Mouse (Mus musculus) heart, embryonic 14.5 days (tissue): ENCODE measurements around the gene Jsrp1. TPM values are rescaled to one million over a fixed set of nuclear protein-coding genes. Genes with fewer than 3 reads are reported as not detected.
A peak's percentile ranks its signal among the peaks of the same experiment; 100 is the strongest.
"Not testable (repeated sequence)": the region's sequence is repeated elsewhere in the genome, so short reads cannot be mapped to it uniquely, and the experiment has no call there.

Source experiments
- ATAC-seq: fragments of 200-750 bp; cut with Nextera tagmentation; 2 replicates; pipeline ENCODE4 v1.8.0; 2017; ENCODE audit warnings: low read depth, moderate TSS enrichment; ENCODE audit not compliant: insufficient number of reproducible peaks, insufficient read depth, low FRiP score
- H3K27ac ChIP-seq, 2 experiments: fragments of 200-500 bp in 1 of 2; fragments of 300-500 bp in 1 of 2; sonication (generic) in 1 of 2; replicated peaks in 1 of 2; 2 replicates each; pipeline ENCODE4 v1.5.1; 2012 to 2014; ENCODE audit warnings: low read depth in 2 of 2, low read length in 2 of 2, control low read depth in 1 of 2, mild to moderate bottlenecking in 1 of 2, mixed read lengths in 1 of 2; ENCODE audit not compliant: control insufficient read depth in 1 of 2, insufficient read depth in 1 of 2
- H3K27me3 ChIP-seq: fragments of 300-500 bp; sonication (generic); 2 replicates; pipeline ENCODE4 v1.6.1; 2014; ENCODE audit warnings: mild to moderate bottlenecking, low read length, control low read depth; ENCODE audit not compliant: control insufficient read depth, insufficient read depth
- H3K36me3 ChIP-seq: fragments of 300-500 bp; sonication (generic); 2 replicates; pipeline ENCODE4 v1.6.1; 2014; ENCODE audit warnings: mild to moderate bottlenecking, control low read depth, low read length, mixed read lengths; ENCODE audit not compliant: control insufficient read depth, insufficient read depth
- H3K4me1 ChIP-seq, 2 experiments: fragments of 200-500 bp in 1 of 2; fragments of 300-500 bp in 1 of 2; sonication (generic) in 1 of 2; 2 replicates each; pipeline ENCODE4 v1.6.1; 2012 to 2014; ENCODE audit warnings: low read length in 2 of 2, control low read depth in 1 of 2, mixed read lengths in 1 of 2; ENCODE audit not compliant: control insufficient read depth in 2 of 2, insufficient read depth in 2 of 2
- H3K4me2 ChIP-seq: fragments of 300-500 bp; sonication (generic); 2 replicates; pipeline ENCODE4 v1.6.1; 2014; ENCODE audit warnings: mild to moderate bottlenecking, low read length
- H3K4me3 ChIP-seq, 2 experiments: fragments of 200-500 bp in 1 of 2; fragments of 300-500 bp in 1 of 2; sonication (generic) in 1 of 2; 2 replicates each; pipeline ENCODE4 v1.5.1; 2012 to 2014; ENCODE audit warnings: low read length in 2 of 2, mild to moderate bottlenecking in 2 of 2, control low read depth in 1 of 2, low read depth in 1 of 2, moderate library complexity in 1 of 2; ENCODE audit not compliant: control insufficient read depth in 1 of 2, insufficient read depth in 1 of 2
- H3K9ac ChIP-seq: fragments of 300-500 bp; sonication (generic); 2 replicates; pipeline ENCODE4 v1.6.1; 2014; ENCODE audit warnings: mild to moderate bottlenecking, low read length
- H3K9me3 ChIP-seq: fragments of 300-500 bp; sonication (generic); 2 replicates; pipeline ENCODE4 v1.6.1; 2016; ENCODE audit warnings: low read length, control low read depth; ENCODE audit not compliant: control insufficient read depth
- WGBS: fragments of 180-500 bp; shearing (Covaris S2); extraction: QIAGEN DNeasy Blood & Tissue Kit; methylation state at CpG from one replicate; pipeline ENCODE4 v1.1.7; 2014; 5-methylcytosine and 5-hydroxymethylcytosine counted together
- polyA plus RNA-seq: library from polyadenylated mRNA; unstranded; fragments of >200 nt; fragmentation: Nextera tagmentation; extraction: Ambion mirVana; gene quantifications from 2 replicates; pipeline ENCODE4 v1.2.1, GENCODE M21; 2014

Jsrp1 gene
- polyA plus RNA-seq, 1 experiment from 2014 or later = 5.5 TPM

GRCm38 (mm10) chr10:80818599-80819281 is 5.4 kb upstream of the Jsrp1 start:
- no peaks in the 10 kb centered on the region for H3K4me1 ChIP-seq
- no peaks in the 10 kb centered on the region for H3K9me3 ChIP-seq
- no peaks in the 10 kb centered on the region for H3K27me3 ChIP-seq
- 59% methylated on average over 6 of the region's 6 CpGs for WGBS
- no peak for ATAC-seq
- no peak overlapping the region for H3K4me2 ChIP-seq
- H3K27ac ChIP-seq = no peak overlapping the region
- H3K4me3 ChIP-seq = no peak overlapping the region
- H3K36me3 ChIP-seq = no peaks in the 10 kb centered on the region
- H3K9ac ChIP-seq = no peak overlapping the region

GRCm38 (mm10) chr10:80817955-80818354 is 4.7 kb upstream of the Jsrp1 start:
- H3K36me3 ChIP-seq, H3K4me1 ChIP-seq, H3K9ac ChIP-seq, H3K27ac ChIP-seq, ATAC-seq, H3K4me3 ChIP-seq, H3K9me3 ChIP-seq, H3K4me2 ChIP-seq, H3K27me3 ChIP-seq: not testable (repeated sequence)
- WGBS = 85% methylated on average over 7 of the region's 7 CpGs

- peaks cover 3 to 7% of the 10 kb centered on the region in 2 experiments; a peak in 2 of 4 replicates for H3K4me1 ChIP-seq
- no peaks in the 10 kb centered on the region for H3K36me3 ChIP-seq
- H3K4me3 ChIP-seq = no peak overlapping the region
- no peak for ATAC-seq
- WGBS = 65% methylated on average over 2 of the region's 2 CpGs
- no peak overlapping the region for H3K9ac ChIP-seq
- no peaks in the 10 kb centered on the region for H3K27me3 ChIP-seq
- H3K27ac ChIP-seq = no peak overlapping the region
- H3K9me3 ChIP-seq = no peaks in the 10 kb centered on the region
- no peak overlapping the region for H3K4me2 ChIP-seq
Measured at GRCm38 (mm10) chr10:80817164-80817563, 3.9 kb upstream of the Jsrp1 start.

DNA sequence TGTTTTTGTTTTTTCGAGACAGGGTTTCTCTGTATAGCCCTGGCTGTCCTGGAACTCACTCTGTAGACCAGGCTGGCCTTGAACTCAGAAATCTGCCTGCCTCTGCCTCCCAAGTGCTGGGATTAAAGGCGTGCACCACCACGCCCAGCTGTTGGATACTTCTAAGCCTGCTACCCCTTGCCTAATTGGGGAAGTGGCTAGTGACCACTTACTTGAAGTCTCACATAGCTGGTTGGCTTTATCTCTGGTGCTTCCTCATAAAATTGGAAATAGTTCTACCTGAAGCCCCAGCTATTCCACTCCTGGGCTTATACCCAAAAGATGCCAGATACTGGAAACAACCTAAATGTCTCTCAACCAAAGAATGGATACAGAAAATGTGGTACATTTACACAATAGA is 3.0 kb upstream of the Jsrp1 start:
- H3K36me3 ChIP-seq, ATAC-seq, H3K27me3 ChIP-seq, H3K27ac ChIP-seq, H3K9me3 ChIP-seq, H3K4me1 ChIP-seq, H3K4me2 ChIP-seq, H3K9ac ChIP-seq, H3K4me3 ChIP-seq: not testable (repeated sequence)
- 85% methylated on average over 3 of the region's 3 CpGs for WGBS

- WGBS = 66% methylated on average over 7 of the region's 7 CpGs
- no peaks in the 10 kb centered on the region for H3K9me3 ChIP-seq
- no peak overlapping the region for H3K4me3 ChIP-seq
Measured at GRCm38 (mm10) chr10:80814800-80815199, 1.5 kb upstream of the Jsrp1 start.

DNA sequence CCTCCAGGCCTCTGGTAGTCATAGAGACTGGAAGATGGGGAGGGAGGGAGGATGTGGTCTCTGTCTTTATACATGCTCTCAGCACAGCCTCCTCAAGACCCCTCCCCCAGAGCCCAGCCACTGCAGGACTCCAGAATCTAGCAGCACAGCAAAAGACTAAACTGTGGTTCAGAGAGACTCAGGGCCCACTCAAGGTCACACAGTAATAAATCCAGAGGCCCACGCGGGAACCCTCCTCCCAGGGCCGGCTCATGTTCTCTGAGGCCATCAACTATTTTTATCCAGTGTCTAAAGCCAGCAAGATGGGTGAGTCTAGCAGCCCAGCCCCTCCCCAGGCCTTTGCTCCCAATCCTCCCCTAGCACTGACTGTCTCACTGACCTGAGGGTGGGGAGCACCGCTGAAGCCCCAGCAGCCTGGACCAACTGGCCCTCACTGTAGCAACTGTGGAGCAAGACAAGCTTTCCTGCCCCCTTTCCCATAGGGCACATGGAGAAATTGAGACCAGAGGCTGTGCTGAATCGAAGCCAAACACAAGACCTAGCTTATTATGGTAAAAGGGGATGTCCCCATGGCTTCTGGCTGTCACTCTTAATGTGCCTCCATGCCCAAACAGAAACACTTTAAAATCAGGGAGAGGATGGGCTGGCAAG is 782 bp downstream of the Jsrp1 start:
- H3K27ac ChIP-seq = no peak overlapping the region
- H3K9ac ChIP-seq = no peak overlapping the region
- no peaks in the 10 kb centered on the region for H3K36me3 ChIP-seq
- no peak overlapping the region for H3K4me3 ChIP-seq
- H3K4me1 ChIP-seq = peaks cover 30 to 33% of the 10 kb centered on the region in 2 experiments
- 34% methylated on average over 5 of the region's 5 CpGs for WGBS
- H3K27me3 ChIP-seq = no peaks in the 10 kb centered on the region
- no peaks in the 10 kb centered on the region for H3K9me3 ChIP-seq
- no peak for ATAC-seq
- no peak overlapping the region for H3K4me2 ChIP-seq

More at GRCm38 (mm10) chr10:80814800-80815199, 1.5 kb upstream of the Jsrp1 start:
- Histone ChIP-seq H3K27ac (no peak overlapping the region), H3K36me3 (no peaks in the 10 kb centered on the region), H3K27me3 (no peaks in the 10 kb centered on the region), H3K4me2 (no peak overlapping the region), H3K4me1 (peaks cover 9 to 14% of the 10 kb centered on the region in 2 experiments), H3K9ac (no peak overlapping the region)
- ATAC-seq = no peak

DNA sequence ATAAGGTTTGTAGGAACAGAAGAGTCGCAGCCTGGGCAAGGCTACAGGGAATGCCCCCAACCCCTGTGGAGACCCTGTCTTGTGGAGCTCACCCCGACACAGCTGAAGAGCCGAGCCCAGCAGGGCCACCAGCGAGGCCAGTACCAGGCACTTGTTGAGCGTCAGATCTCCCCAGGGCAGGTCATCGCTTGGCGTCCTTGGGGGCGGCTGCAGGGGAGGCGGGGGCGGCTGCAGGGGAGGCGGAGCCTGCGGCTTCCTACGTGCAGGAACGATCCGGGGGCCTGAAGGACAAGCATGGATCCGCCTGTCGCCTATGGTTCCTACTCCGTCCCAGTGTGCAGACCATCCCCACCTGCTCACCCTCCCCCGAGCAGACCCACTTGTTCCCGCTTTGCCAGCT is 3.2 kb downstream of the Jsrp1 start:
- WGBS = 5% methylated on average over 12 of the region's 20 CpGs
- Histone ChIP-seq H3K9me3 (no peaks in the 10 kb centered on the region), H3K27me3 (no peaks in the 10 kb centered on the region), H3K4me1 (peaks cover 40 to 48% of the 10 kb centered on the region in 2 experiments), H3K4me2 (peak overlapping the region; percentile 57), H3K4me3 (peak overlapping the region; percentile 14 to 25; a peak in 3 of 4 replicates), H3K9ac (peak overlapping the region; percentile 42), H3K27ac (peak overlapping the region in 1 of 2 experiments; percentile 45; a peak in 2 of 4 replicates), H3K36me3 (peaks cover 4% of the 10 kb centered on the region)
- ATAC-seq = no peak
